Mouse (Mus musculus) hindbrain, embryonic 11.5 days (tissue): ENCODE measurements around the gene Uchl1. TPM values are rescaled to one million over a fixed set of nuclear protein-coding genes. Genes with fewer than 3 reads are reported as not detected.

Experiments used
- ATAC-seq: fragments of 200-750 bp; cut with Nextera tagmentation; 2 replicates; pipeline ENCODE4 v1.8.0; 2017; ENCODE audit warnings: mild to moderate bottlenecking, moderate TSS enrichment, moderate library complexity; ENCODE audit not compliant: low FRiP score
- DNase-seq: peaks from one replicate; pipeline ENCODE4 v3.0.0-alpha.2; 2015; ENCODE audit warnings: low spot score
- H3K27ac ChIP-seq: fragments of 300-500 bp; sonication (generic); 2 replicates; pipeline ENCODE4 v1.5.1; 2014; ENCODE audit warnings: mild to moderate bottlenecking, low read depth, low read length
- H3K27me3 ChIP-seq: fragments of 300-500 bp; sonication (generic); 2 replicates; pipeline ENCODE4 v1.6.1; 2014; ENCODE audit warnings: mild to moderate bottlenecking, low read length, moderate library complexity, mixed read lengths; ENCODE audit not compliant: control insufficient read depth, insufficient read depth
- H3K36me3 ChIP-seq: fragments of 300-500 bp; sonication (generic); 2 replicates; pipeline ENCODE4 v1.6.1; 2014; ENCODE audit warnings: mild to moderate bottlenecking, low read length, moderate library complexity, mixed read lengths; ENCODE audit not compliant: control insufficient read depth, insufficient read depth
- H3K4me1 ChIP-seq: fragments of 300-500 bp; sonication (generic); replicated peaks from 2 replicates; pipeline ENCODE4 v1.6.1; 2014; ENCODE audit warnings: low read length, mixed read lengths; ENCODE audit not compliant: control insufficient read depth, insufficient read depth
- H3K4me2 ChIP-seq: fragments of 300-500 bp; sonication (generic); replicated peaks from 2 replicates; pipeline ENCODE4 v1.6.1; 2014; ENCODE audit warnings: mild to moderate bottlenecking, low read depth, low read length
- H3K4me3 ChIP-seq: fragments of 300-500 bp; sonication (generic); 2 replicates; pipeline ENCODE4 v1.5.1; 2014; ENCODE audit warnings: low read depth, low read length
- H3K9ac ChIP-seq: fragments of 300-500 bp; sonication (generic); 2 replicates; pipeline ENCODE4 v1.6.1; 2014; ENCODE audit warnings: low read depth, low read length
- H3K9me3 ChIP-seq: fragments of 300-500 bp; sonication (generic); 2 replicates; pipeline ENCODE4 v1.6.1; 2016; ENCODE audit warnings: low read length; ENCODE audit not compliant: control insufficient read depth
- WGBS: fragments of 180-500 bp; shearing (Covaris S2); extraction: QIAGEN DNeasy Blood & Tissue Kit; methylation state at CpG from one replicate; pipeline ENCODE4 v1.1.7; 2014; 5-methylcytosine and 5-hydroxymethylcytosine counted together
- polyA plus RNA-seq: library from polyadenylated mRNA; unstranded; fragments of >200 nt; fragmentation: Nextera tagmentation; extraction: Ambion mirVana; gene quantifications from 2 replicates; pipeline ENCODE4 v1.2.1, GENCODE M21; 2014

Uchl1 gene
- polyA plus RNA-seq, 1 experiment from 2014 or later = 428 TPM

DNA sequence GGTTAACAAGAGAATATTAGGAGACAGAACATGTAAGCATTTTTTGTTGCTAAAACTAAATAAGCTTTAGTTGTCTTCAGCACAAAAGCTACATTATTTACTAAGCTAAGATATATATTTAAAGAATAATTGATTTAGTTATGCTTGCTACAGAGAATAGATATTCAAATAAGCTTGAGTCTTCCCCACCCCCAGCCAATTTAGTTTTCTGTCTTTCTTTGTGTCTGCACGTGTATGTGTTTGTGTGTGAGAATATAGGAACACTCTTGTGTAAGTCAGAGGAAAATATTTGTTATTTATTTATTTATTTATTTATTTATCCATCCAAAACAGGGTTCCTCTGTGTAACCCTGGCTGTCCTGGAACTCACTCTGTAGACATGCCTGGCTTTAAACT, 55.4 kb downstream of the Uchl1 start:
- 48% methylated on average over 1 of the region's 1 CpGs for WGBS
- no peaks in the 10 kb centered on the region for H3K4me1 ChIP-seq
- no peak overlapping the region for H3K4me3 ChIP-seq
- ATAC-seq = peak; percentile 62
- H3K9ac ChIP-seq = no peak overlapping the region
- no peaks in the 10 kb centered on the region for H3K36me3 ChIP-seq
- DNase-seq = no peak
- H3K4me2 ChIP-seq = no peak overlapping the region
- H3K9me3 ChIP-seq = no peaks in the 10 kb centered on the region
- H3K27me3 ChIP-seq = no peaks in the 10 kb centered on the region
- H3K27ac ChIP-seq = peak overlapping the region; percentile 24; the same call in 1 of the 2 replicates

DNA sequence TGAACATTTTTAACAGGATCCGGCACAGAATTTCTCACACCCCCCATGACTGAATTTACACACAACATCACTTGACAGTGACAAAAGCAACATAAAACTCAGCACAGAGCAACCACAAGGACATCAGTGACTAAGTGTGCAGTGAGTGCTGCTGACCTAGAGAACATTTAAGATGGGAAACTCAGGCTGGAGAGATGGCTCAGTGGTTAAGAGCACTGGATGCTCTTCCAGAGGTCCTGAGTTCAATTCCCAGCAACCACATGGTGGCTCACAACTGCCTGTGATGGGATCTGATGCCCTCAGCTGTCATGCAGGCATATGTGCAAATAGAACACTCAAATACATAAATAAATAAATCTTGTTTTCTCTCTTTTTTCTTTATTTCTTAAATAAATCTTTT, 57.7 kb downstream of the Uchl1 start:
- Histone ChIP-seq H3K36me3 (no peaks in the 10 kb centered on the region), H3K9me3 (no peaks in the 10 kb centered on the region), H3K4me3 (no peak overlapping the region), H3K27me3 (no peaks in the 10 kb centered on the region), H3K4me1 (no peaks in the 10 kb centered on the region), H3K27ac (no peak overlapping the region), H3K4me2 (no peak overlapping the region), H3K9ac (no peak overlapping the region)
- 88% methylated on average over 1 of the region's 1 CpGs for WGBS
- DNase-seq = no peak
- ATAC-seq = no peak

Other genes with a start within 250 kb of the Uchl1 start
- 43.0 and 47.1 TPM in 2 replicates for gene Apbb2, start 57.3 kb upstream of the Uchl1 start, polyA plus RNA-seq
- gene Limch1, start 69.7 kb downstream of the Uchl1 start, polyA plus RNA-seq = 60.7 and 81.7 TPM in 2 replicates